Mouse (Mus musculus) urinary bladder, postnatal 0 days (tissue): ENCODE results near the gene Gm6121. TPM values are rescaled to one million over a fixed set of nuclear protein-coding genes. Genes with fewer than 3 reads are reported as not detected.

Experiments used
- polyA plus RNA-seq: library from polyadenylated mRNA; unstranded; fragments of >200 nt; fragmentation: Nextera tagmentation; extraction: Ambion mirVana; gene quantifications from 2 replicates; pipeline ENCODE4 v1.2.1, GENCODE M21; 2015

The Gm6121 gene
- polyA plus RNA-seq: not detected in 2 replicates

GRCm38 (mm10) chrX:26935597-26935996 lies at the start of gene Gm6121:
Gene Gm6121 (minus strand): TSS chrX:26935697.

Other genes starting within 250 kb of the Gm6121 start
- not detected in 2 replicates for gene Gm14525, start 233.1 kb downstream of the Gm6121 start, polyA plus RNA-seq